Mouse (Mus musculus) left cerebral cortex, adult 9 months (tissue): ENCODE results near the gene Nkx2-1.

Experiments
- DNase-seq, 2 experiments: peaks; one replicate each; pipeline ENCODE4 v3.0.0; 2022; ENCODE audit warnings: low spot score in 2 of 2

Nkx2-1 gene

DNA sequence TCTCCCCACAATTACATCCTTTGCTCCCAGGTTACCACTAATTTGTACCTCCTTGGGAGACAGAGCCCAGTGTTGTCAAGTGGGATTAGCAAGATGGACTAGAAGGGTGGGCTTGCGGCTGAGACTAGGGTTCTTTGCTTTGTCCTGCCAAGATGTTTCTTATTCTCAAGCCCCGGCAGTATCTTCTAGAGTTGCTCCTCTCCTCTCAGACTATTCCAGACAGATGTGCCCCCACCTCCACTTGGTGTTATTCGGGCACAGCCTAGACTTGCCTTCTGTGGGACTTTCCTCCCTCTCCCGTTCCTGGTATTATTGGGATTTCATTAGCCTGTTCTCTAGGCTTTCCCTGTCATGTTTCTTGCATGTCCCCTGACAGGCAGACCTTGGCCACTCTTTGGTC lies 14.5 kb downstream of the Nkx2-1 start:
- no peak for DNase-seq

DNA sequence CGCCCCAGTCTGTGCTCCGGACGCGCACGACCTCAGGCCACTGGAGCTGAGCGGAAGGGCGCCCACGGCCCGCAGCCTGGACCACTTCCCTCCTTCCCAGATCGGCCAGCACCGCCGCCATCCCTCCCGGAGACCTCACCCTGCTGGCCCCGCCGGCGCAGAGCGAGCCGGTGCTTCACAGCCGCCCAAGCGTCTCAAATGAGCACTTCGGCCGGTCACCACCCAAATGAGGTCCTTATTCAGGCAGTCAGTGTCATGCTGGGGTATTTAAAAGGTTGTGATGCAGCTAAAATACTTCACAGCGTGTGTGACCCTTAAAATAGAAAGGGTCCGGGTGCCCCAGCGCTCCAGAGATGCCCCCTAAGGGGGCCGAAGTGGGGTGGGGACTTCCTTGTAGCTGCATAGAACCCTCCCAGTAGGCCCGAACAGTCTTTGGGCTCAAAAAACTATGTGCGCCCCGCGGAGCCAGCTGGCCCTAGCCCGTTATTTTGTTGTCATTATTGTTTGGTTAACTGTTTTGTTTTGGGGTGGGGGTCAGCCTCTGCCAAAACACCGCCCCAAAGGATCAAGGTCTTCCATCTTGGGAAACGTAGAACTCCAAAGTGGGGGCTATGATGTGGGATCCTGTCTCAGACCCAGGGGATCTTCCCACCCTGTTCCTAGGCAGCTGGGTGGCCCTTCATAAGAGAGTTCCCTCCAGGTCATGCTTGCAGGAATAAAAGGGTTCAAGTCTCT lies 15.4 kb downstream of the Nkx2-1 start:
- no peak for DNase-seq

DNA sequence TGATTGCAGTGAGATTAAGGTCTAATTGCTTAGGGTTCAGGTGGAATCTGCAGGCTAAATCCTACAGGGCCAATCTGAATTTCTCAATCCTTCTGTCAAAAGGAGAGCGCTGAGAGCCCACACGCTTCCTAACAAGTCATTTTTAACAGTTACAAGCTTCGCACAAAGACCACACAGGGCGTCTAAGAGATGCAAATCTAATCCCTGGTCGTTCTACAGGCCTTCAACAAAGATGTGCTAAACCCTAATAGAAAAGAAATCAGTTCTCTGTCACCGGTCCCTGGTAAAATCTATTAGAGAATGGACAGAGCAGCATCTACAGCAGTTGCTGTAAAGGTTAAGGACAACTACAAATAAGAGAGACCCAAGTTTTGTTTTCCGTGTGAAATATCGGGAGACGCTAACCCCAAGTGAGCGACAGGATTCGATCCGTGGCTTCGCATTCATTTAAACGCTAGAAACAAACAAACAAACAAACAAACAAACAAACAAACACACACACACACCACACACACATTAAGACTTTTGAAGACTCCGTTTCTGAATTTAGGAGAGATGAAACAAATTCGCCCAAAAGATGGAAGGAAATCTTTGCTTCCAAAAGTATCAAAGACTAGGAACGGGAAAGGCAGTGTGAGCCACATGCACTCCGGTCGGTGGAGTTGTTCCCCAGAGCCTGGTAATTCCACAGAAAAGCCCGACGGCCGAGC lies 16.2 kb downstream of the Nkx2-1 start:
- DNase-seq = no peak

DNA sequence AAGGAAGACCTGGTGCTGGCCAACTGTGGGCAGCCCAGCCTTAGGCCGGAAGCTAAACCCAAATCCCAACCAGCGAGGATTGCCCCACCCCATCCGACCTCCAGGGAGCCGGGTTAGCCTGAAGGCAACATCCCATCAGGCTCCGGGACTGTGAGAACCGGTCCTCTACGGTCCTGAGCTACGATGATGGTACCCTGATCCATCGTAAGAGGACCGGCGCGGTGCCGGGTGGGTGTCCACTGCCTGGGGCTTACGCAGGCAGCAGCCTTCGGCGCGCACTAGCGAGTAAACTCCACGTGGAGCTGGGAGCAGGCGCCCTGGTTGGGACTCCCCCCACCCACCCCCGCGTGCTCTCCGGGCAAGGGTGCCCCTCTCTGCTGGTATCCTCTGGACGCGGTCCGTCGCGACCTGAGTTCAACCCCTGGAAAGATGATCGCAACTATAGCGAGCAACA lies 16.9 kb downstream of the Nkx2-1 start:
- no peak for DNase-seq

DNA sequence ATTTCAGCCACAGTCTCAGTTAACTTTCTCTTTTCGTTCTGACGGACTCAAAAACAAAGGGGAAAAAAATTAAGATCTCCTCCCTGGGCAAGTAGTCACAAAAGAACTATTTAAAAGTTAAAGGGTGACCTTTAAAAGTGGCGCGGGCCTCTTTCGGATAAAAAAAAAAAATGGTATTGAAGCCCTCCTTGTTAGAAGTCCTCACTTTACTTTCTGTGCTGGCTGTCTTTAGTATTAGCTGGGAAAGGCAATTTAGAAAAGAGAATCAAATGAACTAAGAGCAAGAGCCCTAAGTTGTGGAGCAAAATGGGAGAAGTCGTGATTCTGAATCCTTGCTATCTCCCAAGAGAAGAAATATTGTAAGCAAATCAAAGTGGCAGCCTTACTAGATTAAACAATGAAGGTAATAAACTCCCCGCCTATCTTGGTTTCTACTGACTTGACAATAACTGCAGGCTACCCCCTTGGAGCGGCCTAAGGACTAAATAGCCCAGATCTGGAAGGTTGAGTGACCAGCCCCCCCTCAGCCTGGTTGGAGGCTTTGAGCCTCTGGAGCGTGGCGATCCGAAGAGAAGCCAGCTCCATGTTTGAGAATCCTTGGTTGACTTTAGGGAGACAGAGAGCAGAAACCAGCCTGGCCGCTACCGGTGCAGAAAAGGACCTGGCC lies 17.5 kb downstream of the Nkx2-1 start:
- DNase-seq = no peak

DNA sequence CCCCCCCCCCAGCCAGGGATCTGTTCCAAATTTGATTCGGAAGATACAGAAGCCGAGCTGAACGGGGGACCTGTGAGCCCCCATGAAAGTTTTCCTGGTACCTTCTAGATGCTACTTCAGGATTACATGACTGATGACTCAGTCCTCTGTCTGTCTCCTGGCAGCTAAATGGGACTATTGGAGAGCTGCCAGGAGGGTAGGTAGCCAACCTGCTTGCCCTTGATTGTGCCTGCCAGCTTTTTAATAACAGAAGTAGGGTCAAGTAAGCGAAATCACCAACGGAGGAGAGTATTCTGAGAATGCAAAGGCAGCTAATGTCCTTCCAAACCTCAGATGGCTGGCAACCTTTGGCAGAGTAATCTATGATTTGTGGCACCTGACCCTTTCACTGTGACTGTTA lies 18.5 kb downstream of the Nkx2-1 start:
- no peak for DNase-seq

DNA sequence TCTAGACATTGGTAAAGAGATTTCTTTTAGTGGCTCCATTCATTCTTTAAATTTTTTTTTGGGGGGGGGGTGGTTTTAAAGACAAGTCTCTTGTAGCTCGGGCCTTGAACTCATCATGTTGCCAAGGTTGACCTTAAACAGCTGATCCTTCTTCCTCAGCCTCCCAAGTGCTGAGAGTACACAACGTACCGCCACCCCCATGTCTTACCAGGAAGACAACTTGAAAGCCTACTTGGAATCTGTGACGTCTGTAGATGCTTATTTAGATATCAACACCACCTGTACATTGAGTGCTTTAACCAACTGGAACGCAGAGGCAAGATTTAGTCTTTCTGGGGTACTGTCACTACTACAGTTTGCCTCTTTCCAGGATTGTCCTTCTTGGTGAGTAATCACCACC lies 21.9 kb downstream of the Nkx2-1 start:
- DNase-seq = no peak

DNA sequence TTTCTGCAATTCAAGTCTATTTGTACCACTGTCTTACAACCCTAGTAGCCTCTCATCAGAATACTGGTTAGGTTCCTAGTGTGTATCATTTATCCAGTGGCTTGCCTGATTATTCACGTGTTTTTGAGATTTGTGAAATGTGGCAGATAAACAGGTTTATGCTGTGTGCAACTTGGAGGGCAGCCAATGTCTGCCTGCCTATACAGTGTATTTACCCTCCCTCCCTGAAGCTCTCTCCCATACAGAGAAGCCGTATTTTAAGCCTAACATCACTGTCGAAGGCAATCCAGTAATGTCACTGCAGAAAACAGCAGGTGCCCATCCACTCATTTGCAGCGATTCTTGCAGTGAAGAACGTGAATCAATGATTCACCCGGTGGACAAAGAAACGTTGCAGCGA lies 28.3 kb downstream of the Nkx2-1 start:
- no peak for DNase-seq

DNA sequence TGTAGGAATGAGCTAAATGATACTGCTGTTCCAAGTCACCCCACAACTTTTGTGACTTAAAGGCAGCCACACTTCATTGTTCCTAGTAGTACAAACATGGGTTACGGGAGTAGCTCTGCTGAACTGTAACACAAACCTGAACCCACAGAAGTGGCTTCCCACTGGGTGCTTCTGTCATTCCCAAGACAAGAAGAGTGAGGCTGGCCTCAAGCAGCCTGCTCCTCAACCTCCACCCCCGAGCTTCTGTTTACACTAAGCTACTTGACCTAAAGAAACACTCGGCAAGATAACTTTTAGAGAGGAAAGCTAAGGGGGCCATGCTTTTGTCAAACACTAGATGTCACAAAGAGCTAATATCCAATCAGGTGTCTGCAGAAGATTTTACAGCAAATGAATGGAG lies 49.7 kb downstream of the Nkx2-1 start:
- no peak for DNase-seq

DNA sequence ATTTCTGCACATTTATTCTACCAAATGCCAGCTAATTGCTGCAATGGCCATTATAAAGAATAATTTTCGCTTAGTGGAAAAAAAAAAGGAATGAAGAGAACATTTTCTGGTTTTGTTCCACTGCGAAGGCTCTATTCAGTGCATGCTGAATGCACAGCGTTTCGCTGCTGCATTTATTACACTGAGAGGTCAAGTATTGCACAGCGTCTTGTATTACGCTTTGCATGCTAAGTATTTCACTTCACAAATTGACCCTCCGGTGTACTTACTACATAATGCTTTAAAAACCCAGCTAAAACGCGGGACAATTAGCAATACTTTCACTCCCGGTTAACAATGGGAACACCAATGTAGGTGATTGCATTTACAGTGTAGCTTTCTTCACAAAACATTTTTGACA lies 54.1 kb downstream of the Nkx2-1 start:
- no peak for DNase-seq
